Mouse (Mus musculus) G1E (cell line): Measurements from ENCODE around the gene Zrsr1.

Source experiments
- CTCF ChIP-seq: IDR thresholded peaks from 2 replicates; pipeline ENCODE4 v1.5.1; 2012; ENCODE audit warnings: low read depth, low read length, inconsistent platforms, mixed read lengths
- GATA1 ChIP-seq: IDR thresholded peaks from 2 replicates; pipeline ENCODE4 v1.6.1; 2012; ENCODE audit warnings: borderline replicate concordance, low read length, inconsistent platforms, mixed read lengths
- POLR2AphosphoS5 ChIP-seq: IDR thresholded peaks from 2 replicates; pipeline ENCODE4 v1.6.1; 2012; ENCODE audit warnings: low read depth, low read length, inconsistent platforms; ENCODE audit not compliant: insufficient replicate concordance

DNA sequence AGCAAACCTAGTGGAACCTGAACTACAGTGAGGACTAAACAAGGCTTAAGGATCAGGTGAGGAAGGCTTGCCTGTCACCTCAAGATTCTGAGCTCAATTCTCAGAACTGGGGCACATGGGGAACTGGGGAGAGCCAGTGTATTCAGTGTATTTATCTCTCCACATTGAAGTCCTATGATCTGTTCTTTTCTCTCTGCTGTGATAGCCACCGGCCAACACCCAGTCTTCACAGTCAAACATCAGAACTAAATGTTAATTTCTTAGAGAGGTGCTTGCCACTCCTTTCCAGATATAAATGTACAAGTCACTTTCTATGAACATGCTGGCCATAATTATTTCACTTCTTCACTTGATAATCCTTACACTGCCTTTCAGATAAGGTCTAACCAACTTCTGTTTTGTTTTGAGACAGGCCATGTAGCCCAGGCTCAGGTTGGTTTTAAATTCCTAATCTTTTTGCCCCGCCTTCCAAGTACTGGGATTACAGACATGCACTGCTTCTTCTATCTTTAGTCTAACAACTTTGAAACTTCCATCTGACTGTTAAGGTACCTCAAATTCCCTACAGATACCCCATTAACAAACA, 40.4 kb upstream of the Zrsr1 start:
- TF ChIP-seq CTCF (no peak), GATA1 (no peak), POLR2AphosphoS5 (no peak)
